Mouse (Mus musculus) kidney, adult 18-20 months (tissue): ENCODE results near the gene Duoxa1.

Experiments used
- DNase-seq: peaks from one replicate; pipeline ENCODE4 v3.0.0; 2021

Gene Duoxa1

GRCm38 (mm10) chr2:122297271-122298095 is 16.0 kb downstream of the Duoxa1 start:
- DNase-seq: peak; percentile 4

GRCm38 (mm10) chr2:122294916-122295315 is 18.6 kb downstream of the Duoxa1 start:
- no peak for DNase-seq

GRCm38 (mm10) chr2:122286137-122286536 is 27.4 kb downstream of the Duoxa1 start:
- DNase-seq: no peak

- no peak for DNase-seq
These were observed 29.4 kb downstream of the Duoxa1 start for GRCm38 (mm10) chr2:122284091-122284490.

GRCm38 (mm10) chr2:122278769-122279168 is 34.8 kb downstream of the Duoxa1 start:
- DNase-seq: no peak

GRCm38 (mm10) chr2:122266407-122267193 is 46.9 kb downstream of the Duoxa1 start:
- peak; percentile 29 for DNase-seq

- DNase-seq: no peak
These were observed 48.8 kb downstream of the Duoxa1 start for GRCm38 (mm10) chr2:122264690-122265089.

GRCm38 (mm10) chr2:122260729-122261128 is 52.8 kb downstream of the Duoxa1 start:
- no peak for DNase-seq

GRCm38 (mm10) chr2:122255997-122256396 is 57.5 kb downstream of the Duoxa1 start:
- DNase-seq: no peak
